In genomic region chr1:165633345-165633744, GRCm38 (mm10) we compare ENCODE assay signal across 9 mouse cellular contexts. TPM values are rescaled to one million over a fixed set of nuclear protein-coding genes. Genes with fewer than 3 reads are reported as not detected.
DNase-seq lines count a peak whose midpoint lies in the region; ATAC-seq and TF ChIP-seq lines count a peak whose summit lies in the region.
"Had no signal": no experiment of that assay in that cellular context is flagged by ENCODE, and none has a peak within 500 bp of the region (broad histone marks: within the 10 kb centered on the region; RNA-seq: fewer than 3 reads in every experiment).

No protein-coding gene starts in this region.

- 6% methylated on average over 12 of the region's 12 CpGs for WGBS in heart, embryonic 11.5 days (ENCODE audit: insufficient replicate concordance)
- 1% methylated on average over 12 of the region's 12 CpGs for WGBS in forebrain, embryonic 16.5 days
- WGBS in liver, postnatal 0 days (ENCODE audit: insufficient replicate concordance) = 25% methylated on average over 12 of the region's 12 CpGs

- ATAC-seq in heart, embryonic 11.5 days (replicated peaks; ENCODE audit: insufficient number of reproducible peaks, low FRiP score, low TSS enrichment) = no peak
- no peak for ATAC-seq in forebrain, embryonic 16.5 days
- no peak for ATAC-seq in liver, postnatal 0 days

- no peaks in the 10 kb centered on the region for H3K9me3 ChIP-seq in heart, embryonic 11.5 days (replicated peaks; ENCODE audit: control insufficient read depth, low read length)
- no peaks in the 10 kb centered on the region for H3K9me3 ChIP-seq in ES-E14 (ENCODE audit: control insufficient read depth, insufficient read depth, low read depth, low read length)
- H3K9me3 ChIP-seq in forebrain, embryonic 16.5 days (ENCODE audit: control insufficient read depth, low read length) = no peaks in the 10 kb centered on the region
- H3K9me3 ChIP-seq in liver, postnatal 0 days (ENCODE audit: low read length) = no peaks in the 10 kb centered on the region

- H3K4me2 ChIP-seq in heart, embryonic 11.5 days = peak overlapping the region; percentile 78
- peak overlapping the region; percentile 72 for H3K4me2 ChIP-seq in forebrain, embryonic 16.5 days (ENCODE audit: low read length)
- H3K4me2 ChIP-seq in liver, postnatal 0 days (ENCODE audit: low read depth, low read length) = peak overlapping the region; percentile 96

- H3K9ac ChIP-seq in heart, embryonic 11.5 days (ENCODE audit: low read depth, low read length) = peak overlapping the region; percentile 88
- no peak overlapping the region for H3K9ac ChIP-seq in ES-E14 (ENCODE audit: insufficient read depth, low read depth, low read length, poor library complexity, severe bottlenecking)
- peak overlapping the region; percentile 92 for H3K9ac ChIP-seq in forebrain, embryonic 16.5 days (replicated peaks; ENCODE audit: low read depth, low read length)
- H3K9ac ChIP-seq in liver, postnatal 0 days (replicated peaks) = peak overlapping the region; percentile 82

- no peak for TF ChIP-seq CTCF in liver, postnatal 0 days (IDR thresholded peaks at IDR 0.05; ENCODE audit: low read depth)

- H3K4me3 ChIP-seq in heart, embryonic 11.5 days (ENCODE audit: low read depth, low read length) = peak overlapping the region; percentile 73
- peak overlapping the region; percentile 90 to 95 for H3K4me3 ChIP-seq in ES-E14 (ENCODE audit: insufficient read depth in 1 of 2, low read depth in 1 of 2, low read length in 2 of 2, poor library complexity in 1 of 2, severe bottlenecking in 1 of 2)
- H3K4me3 ChIP-seq in forebrain, embryonic 16.5 days (replicated peaks; ENCODE audit: low read length) = peak overlapping the region; percentile 88
- peak overlapping the region; percentile 82 for H3K4me3 ChIP-seq in liver, postnatal 0 days (ENCODE audit: low read depth, low read length)

- H3K27me3 ChIP-seq in heart, embryonic 11.5 days (ENCODE audit: control insufficient read depth, insufficient read depth, low read length) = no peaks in the 10 kb centered on the region
- H3K27me3 ChIP-seq in forebrain, embryonic 16.5 days (replicated peaks; ENCODE audit: control insufficient read depth, insufficient read depth, low read length) = no peaks in the 10 kb centered on the region
- no peaks in the 10 kb centered on the region for H3K27me3 ChIP-seq in liver, postnatal 0 days (ENCODE audit: insufficient read depth, low read length)
- H3K27me3 ChIP-seq: CH12.LX had no signal

- no peak for TF ChIP-seq EP300 in liver, postnatal 0 days (IDR thresholded peaks at IDR 0.05; ENCODE audit: low read depth)

- DNase-seq in heart, adult 18-20 months = no peak
- no peak for DNase-seq in ES-E14 (ENCODE audit: low read depth, low spot score)
- no peak for DNase-seq in liver, postnatal 0 days
- DNase-seq in layer of hippocampus, adult 8-10 months (ENCODE audit: low spot score in 2 of 2) = no peak
- no peak for DNase-seq in thymus, postnatal 10 days (ENCODE audit: low spot score in 2 of 2)
- DNase-seq in adrenal gland, adult 8-10 months = no peak

- in situ Hi-C loops in ES-E14 (cut with MboI; ENCODE audit: low sequenced_read_pairs in 2 of 2, unreplicated experiment in 2 of 2) = no loop called here

- H3K36me3 ChIP-seq in heart, embryonic 11.5 days (ENCODE audit: control insufficient read depth, insufficient read depth, low read length) = no peaks in the 10 kb centered on the region
- no peaks in the 10 kb centered on the region for H3K36me3 ChIP-seq in ES-E14 (ENCODE audit: control insufficient read depth, insufficient read depth, low read length, poor library complexity, severe bottlenecking)
- no peaks in the 10 kb centered on the region for H3K36me3 ChIP-seq in forebrain, embryonic 16.5 days (ENCODE audit: control insufficient read depth, insufficient read depth)
- no peaks in the 10 kb centered on the region for H3K36me3 ChIP-seq in liver, postnatal 0 days (replicated peaks; ENCODE audit: insufficient read depth, low read length)

- peaks cover 40% of the 10 kb centered on the region for H3K4me1 ChIP-seq in heart, embryonic 11.5 days (ENCODE audit: control insufficient read depth, insufficient read depth, low read length)
- peaks cover 3 to 13% of the 10 kb centered on the region in 2 experiments for H3K4me1 ChIP-seq in ES-E14 (ENCODE audit: control insufficient read depth in 2 of 2, insufficient read depth in 2 of 2, low read length in 2 of 2, poor library complexity in 1 of 2)
- H3K4me1 ChIP-seq in forebrain, embryonic 16.5 days (replicated peaks; ENCODE audit: control insufficient read depth, insufficient read depth, low read length) = peaks cover 24% of the 10 kb centered on the region
- peaks cover 27% of the 10 kb centered on the region for H3K4me1 ChIP-seq in liver, postnatal 0 days (ENCODE audit: insufficient read depth)

- no peak overlapping the region for H3K27ac ChIP-seq in heart, embryonic 11.5 days (ENCODE audit: low read depth, low read length)
- H3K27ac ChIP-seq in ES-E14 (ENCODE audit: insufficient read depth, low read depth, low read length, poor library complexity, severe bottlenecking) = no peak overlapping the region
- peak overlapping the region; percentile 97; the same call in 1 of the 2 replicates for H3K27ac ChIP-seq in forebrain, embryonic 16.5 days (ENCODE audit: low read length)
- H3K27ac ChIP-seq in liver, postnatal 0 days (ENCODE audit: low read depth) = no peak overlapping the region

TF ChIP-seq in ES-E14, 5 proteins besides CTCF, POLR2A, EP300 and RAD21:
- no peak for TF ChIP-seq HCFC1 (IDR thresholded peaks at IDR 0.05; ENCODE audit: borderline replicate concordance, insufficient read depth, low read length)
- TF ChIP-seq ZNF384 (IDR thresholded peaks at IDR 0.05; ENCODE audit: low read depth, low read length) = no peak

RNA-seq across cellular contexts. Expression of gene Mpzl1, which starts 1.0 kb away (rescaled TPM):
- polyA plus RNA-seq in heart, embryonic 11.5 days (2014; fragmentation: Nextera tagmentation; extraction: Ambion mirVana) = 129 and 143 TPM in 2 replicates
- 10 to 100 TPM; 12.8 to 13.2 TPM for total RNA-seq in heart, adult 18-20 months (2021)
- 52.0 and 60.1 TPM in 2 replicates for total RNA-seq in ES-E14 (2012; rRNA removed)
- polyA plus RNA-seq in forebrain, embryonic 16.5 days (2015; fragmentation: Nextera tagmentation; extraction: Ambion mirVana) = 138 and 145 TPM in 2 replicates
- polyA plus RNA-seq in liver, postnatal 0 days (2015; fragmentation: Nextera tagmentation; extraction: Ambion mirVana) = 26.6 and 33.4 TPM in 2 replicates
- 10 to 100 TPM; 25.9 to 38.3 (median 31.6) TPM for total RNA-seq in layer of hippocampus, adult 8-10 months (2022)
- 10 to 100 TPM; 14.6 to 25.4 (median 22.3) TPM for total RNA-seq in adrenal gland, adult 8-10 months (2022)
